Mouse (Mus musculus) liver, embryonic 16.5 days (tissue): ENCODE measurements around the gene Sgk1. TPM values are rescaled to one million over a fixed set of nuclear protein-coding genes. Genes with fewer than 3 reads are reported as not detected.
A peak's percentile ranks its signal among the peaks of the same experiment; 100 is the strongest.

Experiments
- ATAC-seq: fragments of 200-750 bp; cut with Nextera tagmentation; 2 replicates; pipeline ENCODE4 v1.8.0; 2017; ENCODE audit warnings: low read depth, mild to moderate bottlenecking, moderate number of reproducible peaks, moderate library complexity
- H3K27ac ChIP-seq: fragments of 300-500 bp; sonication (generic); 2 replicates; pipeline ENCODE4 v1.5.1; 2014; ENCODE audit warnings: mild to moderate bottlenecking, low read length
- H3K27me3 ChIP-seq: fragments of 300-500 bp; sonication (generic); 2 replicates; pipeline ENCODE4 v1.6.1; 2014; ENCODE audit warnings: low read depth, low read length, mixed read lengths; ENCODE audit not compliant: control insufficient read depth, insufficient read depth
- H3K36me3 ChIP-seq: fragments of 300-500 bp; sonication (generic); 2 replicates; pipeline ENCODE4 v1.6.1; 2014; ENCODE audit warnings: mild to moderate bottlenecking; ENCODE audit not compliant: control insufficient read depth, insufficient read depth
- H3K4me1 ChIP-seq: fragments of 300-500 bp; sonication (generic); 2 replicates; pipeline ENCODE4 v1.6.1; 2014; ENCODE audit warnings: low read depth, low read length, mixed read lengths; ENCODE audit not compliant: control insufficient read depth
- H3K4me2 ChIP-seq: fragments of 300-500 bp; sonication (generic); 2 replicates; pipeline ENCODE4 v1.6.1; 2014; ENCODE audit warnings: low read depth, low read length, mixed read lengths
- H3K4me3 ChIP-seq: fragments of 300-500 bp; sonication (generic); 2 replicates; pipeline ENCODE4 v1.5.1; 2014; ENCODE audit warnings: low read depth, mild to moderate bottlenecking, low read length
- H3K9ac ChIP-seq: fragments of 300-500 bp; sonication (generic); 2 replicates; pipeline ENCODE4 v1.6.1; 2014; ENCODE audit warnings: low read depth, low read length
- H3K9me3 ChIP-seq: fragments of 300-500 bp; sonication (generic); replicated peaks from 2 replicates; pipeline ENCODE4 v1.6.1; 2016; ENCODE audit warnings: low read length; ENCODE audit not compliant: control insufficient read depth
- WGBS: fragments of 180-500 bp; shearing (Covaris S2); extraction: QIAGEN DNeasy Blood & Tissue Kit; methylation state at CpG from one replicate; pipeline ENCODE4 v1.1.7; 2014; ENCODE audit not compliant: insufficient replicate concordance; 5-methylcytosine and 5-hydroxymethylcytosine counted together
- polyA plus RNA-seq: library from polyadenylated mRNA; unstranded; fragments of >200 nt; fragmentation: Nextera tagmentation; extraction: Ambion mirVana; gene quantifications from 2 replicates; pipeline ENCODE4 v1.2.1, GENCODE M21; 2015

Gene Sgk1
- polyA plus RNA-seq, 1 experiment from 2014 or later = 13.8 TPM

DNA sequence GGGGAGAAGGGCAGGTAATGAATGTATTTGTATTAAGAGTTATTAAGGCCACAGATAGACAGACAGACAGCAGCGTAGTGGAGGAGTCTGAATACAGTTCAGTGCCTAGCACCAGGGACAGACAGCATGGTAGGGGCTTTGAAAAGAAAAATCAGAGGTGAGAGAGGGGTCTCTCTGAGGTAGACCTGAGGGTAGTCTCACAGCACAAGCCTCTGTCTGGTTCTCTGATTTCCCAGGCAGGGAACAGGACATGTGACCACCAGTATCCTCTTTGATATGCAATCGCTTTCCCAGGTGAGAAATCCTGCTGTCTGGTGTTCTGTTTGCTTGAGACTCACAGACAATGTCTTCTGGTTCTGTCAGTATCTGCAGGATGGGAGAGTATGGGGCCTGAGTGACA is 52.8 kb downstream of the Sgk1 start:
- Histone ChIP-seq H3K4me1 (peaks cover 5% of the 10 kb centered on the region), H3K4me2 (no peak overlapping the region), H3K36me3 (no peaks in the 10 kb centered on the region), H3K9ac (no peak overlapping the region), H3K9me3 (no peaks in the 10 kb centered on the region), H3K4me3 (no peak overlapping the region), H3K27ac (no peak overlapping the region), H3K27me3 (no peaks in the 10 kb centered on the region)
- 74% methylated on average over 2 of the region's 2 CpGs for WGBS
- no peak for ATAC-seq

DNA sequence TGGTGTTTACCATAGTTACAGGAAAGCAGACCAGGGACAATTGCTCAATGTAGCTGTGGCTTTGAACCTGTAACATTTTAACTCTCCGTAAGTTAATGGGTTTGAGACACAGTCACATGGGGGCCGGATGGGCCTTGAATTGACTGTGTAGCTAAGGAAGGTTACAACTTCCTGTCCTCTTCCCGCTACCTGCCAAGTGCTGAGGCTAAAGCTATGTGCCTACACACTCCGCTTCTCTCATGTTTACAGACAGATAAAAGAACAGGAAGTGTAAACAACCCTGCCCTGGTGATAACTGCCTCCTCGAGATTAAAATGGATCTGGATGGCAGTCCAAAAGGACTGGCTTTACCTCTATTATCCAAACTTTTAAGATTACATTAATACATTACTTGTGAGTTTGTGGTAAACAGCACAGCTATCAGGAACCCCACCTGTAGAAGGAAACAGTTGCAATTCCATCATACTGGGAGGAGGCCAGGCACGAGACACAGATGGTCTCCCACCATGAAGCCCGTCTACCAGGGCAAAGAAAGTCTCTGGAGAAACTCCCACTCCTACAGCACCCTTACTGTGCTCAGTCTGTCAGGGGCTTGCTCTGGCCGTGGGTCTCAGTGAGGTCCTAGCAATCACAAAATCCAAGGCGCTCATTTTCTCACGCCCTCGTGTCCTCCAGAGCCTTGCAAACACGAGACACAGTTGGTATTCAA is 54.7 kb downstream of the Sgk1 start:
- no peaks in the 10 kb centered on the region for H3K27me3 ChIP-seq
- peak; percentile 62 for ATAC-seq
- H3K4me2 ChIP-seq = no peak overlapping the region
- H3K9me3 ChIP-seq = no peaks in the 10 kb centered on the region
- no peak overlapping the region for H3K4me3 ChIP-seq
- no peaks in the 10 kb centered on the region for H3K36me3 ChIP-seq
- H3K4me1 ChIP-seq = peaks cover 5% of the 10 kb centered on the region
- H3K27ac ChIP-seq = no peak overlapping the region
- WGBS = 28% methylated on average over 12 of the region's 12 CpGs
- no peak overlapping the region for H3K9ac ChIP-seq

DNA sequence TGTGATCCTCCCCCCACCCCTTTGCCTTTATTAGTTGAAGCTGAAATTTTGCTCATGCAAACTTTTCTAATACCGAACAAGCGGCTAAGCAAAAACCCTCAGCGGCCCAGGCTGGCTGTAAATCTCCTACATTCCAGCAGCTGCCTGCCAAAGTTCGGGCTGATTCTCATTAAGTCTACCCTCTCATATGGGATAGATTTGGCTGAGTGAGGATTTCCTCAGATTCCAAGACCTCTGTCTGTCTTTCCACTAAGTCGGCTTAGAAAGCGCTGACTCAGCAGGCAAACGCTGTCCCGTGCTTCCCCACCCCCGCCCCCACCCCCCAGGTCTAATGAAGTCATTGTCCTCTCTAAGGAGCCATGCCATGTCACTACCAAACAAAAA is 55.2 kb downstream of the Sgk1 start:
- Histone ChIP-seq H3K27ac (no peak overlapping the region), H3K27me3 (no peaks in the 10 kb centered on the region), H3K9ac (no peak overlapping the region), H3K9me3 (no peaks in the 10 kb centered on the region), H3K4me3 (no peak overlapping the region), H3K36me3 (no peaks in the 10 kb centered on the region), H3K4me1 (peaks cover 5% of the 10 kb centered on the region), H3K4me2 (no peak overlapping the region)
- ATAC-seq = no peak
- 33% methylated on average over 9 of the region's 9 CpGs for WGBS

DNA sequence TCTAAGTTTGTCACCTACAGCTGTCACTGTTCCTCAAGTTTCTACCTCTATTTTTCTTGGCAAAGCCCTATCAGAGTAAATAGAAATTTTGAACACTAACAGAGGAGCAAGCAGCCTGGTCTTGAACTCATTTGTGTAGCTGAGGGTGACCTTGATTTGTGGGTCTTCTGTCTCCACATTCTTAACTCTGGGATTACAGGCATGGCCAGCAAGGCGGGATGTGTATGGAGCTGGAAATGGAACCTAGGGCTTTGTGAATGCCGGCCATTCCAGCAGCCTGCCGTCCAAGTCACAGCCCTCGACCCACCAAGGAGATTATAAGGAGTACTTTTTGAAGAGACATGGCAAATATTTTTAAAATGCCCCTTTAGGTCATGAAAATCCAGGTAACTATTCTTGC is 56.2 kb downstream of the Sgk1 start:
- H3K4me2 ChIP-seq = no peak overlapping the region
- WGBS = 64% methylated on average over 4 of the region's 4 CpGs
- H3K36me3 ChIP-seq = no peaks in the 10 kb centered on the region
- no peak overlapping the region for H3K27ac ChIP-seq
- no peaks in the 10 kb centered on the region for H3K27me3 ChIP-seq
- no peak overlapping the region for H3K9ac ChIP-seq
- peaks cover 5% of the 10 kb centered on the region for H3K4me1 ChIP-seq
- no peak overlapping the region for H3K4me3 ChIP-seq
- H3K9me3 ChIP-seq = no peaks in the 10 kb centered on the region
- no peak for ATAC-seq

DNA sequence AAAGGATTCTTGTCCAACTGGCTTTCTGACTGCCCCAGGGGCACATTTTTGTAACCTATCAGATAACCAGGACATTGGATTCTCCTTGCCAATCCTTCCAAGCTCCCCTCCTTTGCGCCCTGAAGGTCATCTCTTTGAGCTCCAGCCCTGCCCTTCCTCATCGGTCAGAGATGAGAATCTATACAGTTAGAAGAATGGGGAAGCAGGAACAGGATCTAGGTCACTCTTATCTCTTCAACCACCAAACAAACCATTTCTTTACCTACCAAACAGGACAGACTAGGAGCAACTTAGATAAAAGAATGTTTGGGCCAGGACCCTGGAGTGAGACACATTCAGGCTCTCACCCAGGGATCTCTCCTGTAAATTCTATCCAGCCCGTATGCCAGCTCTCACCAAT is 59.3 kb downstream of the Sgk1 start:
- H3K4me3 ChIP-seq = no peak overlapping the region
- peaks cover 5% of the 10 kb centered on the region for H3K4me1 ChIP-seq
- H3K27me3 ChIP-seq = no peaks in the 10 kb centered on the region
- H3K27ac ChIP-seq = no peak overlapping the region
- no peaks in the 10 kb centered on the region for H3K36me3 ChIP-seq
- H3K9me3 ChIP-seq = no peaks in the 10 kb centered on the region
- H3K4me2 ChIP-seq = no peak overlapping the region
- ATAC-seq = no peak
- H3K9ac ChIP-seq = no peak overlapping the region
- WGBS = 20% methylated on average over 3 of the region's 3 CpGs

DNA sequence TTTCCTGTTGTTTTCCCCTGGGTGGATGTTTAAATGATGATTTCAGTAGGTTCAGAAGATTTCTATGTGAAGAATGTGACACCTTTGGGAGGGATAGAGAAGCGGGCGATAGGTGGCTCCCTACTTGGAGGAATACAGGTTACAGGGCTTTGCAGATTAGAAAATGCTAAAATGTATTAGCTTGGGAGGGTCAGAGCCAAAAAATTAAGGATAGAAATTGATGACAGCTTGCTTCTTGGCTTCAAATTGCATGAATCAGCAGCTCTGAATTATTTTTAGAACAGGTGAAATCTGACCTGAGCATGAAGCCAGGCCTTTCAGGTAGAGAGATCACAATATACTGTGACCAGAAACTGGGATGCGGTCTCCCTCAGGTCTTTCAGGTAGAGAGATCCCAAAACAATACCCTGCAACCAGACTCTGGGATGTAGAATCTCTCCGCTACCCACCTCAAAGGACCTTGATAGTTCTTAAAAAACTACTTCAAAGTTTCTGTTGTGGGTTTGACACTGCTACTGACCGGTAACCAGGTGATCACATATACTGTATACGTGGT is 61.2 kb downstream of the Sgk1 start:
- ATAC-seq = no peak
- Histone ChIP-seq H3K4me3 (no peak overlapping the region), H3K36me3 (no peaks in the 10 kb centered on the region), H3K9me3 (no peaks in the 10 kb centered on the region), H3K9ac (no peak overlapping the region), H3K27me3 (no peaks in the 10 kb centered on the region), H3K27ac (no peak overlapping the region), H3K4me2 (no peak overlapping the region), H3K4me1 (no peaks in the 10 kb centered on the region)
- WGBS = 74% methylated on average over 6 of the region's 6 CpGs

DNA sequence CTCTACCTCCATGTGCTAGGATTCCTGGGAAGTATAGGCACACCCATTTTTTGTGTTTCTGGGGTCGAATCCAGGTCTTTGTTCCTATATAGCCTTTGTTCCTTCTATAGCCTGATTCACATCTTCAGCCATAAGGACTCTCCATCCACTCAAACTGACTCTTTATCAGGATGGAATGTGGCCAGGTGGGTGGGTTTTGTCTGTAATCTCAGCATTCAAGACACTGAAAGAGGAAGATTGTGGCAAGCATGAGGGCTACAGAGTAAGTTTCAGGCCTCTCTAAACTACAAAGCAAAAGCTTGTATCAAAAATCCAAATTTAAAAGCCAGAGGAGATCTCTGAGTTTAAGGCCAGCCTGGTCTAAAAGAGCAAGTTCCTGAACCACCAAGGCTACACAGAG is 63.2 kb downstream of the Sgk1 start:
- no peak overlapping the region for H3K4me2 ChIP-seq
- no peaks in the 10 kb centered on the region for H3K4me1 ChIP-seq
- ATAC-seq = no peak
- H3K27ac ChIP-seq = no peak overlapping the region
- no peak overlapping the region for H3K9ac ChIP-seq
- no peaks in the 10 kb centered on the region for H3K36me3 ChIP-seq
- no peaks in the 10 kb centered on the region for H3K27me3 ChIP-seq
- H3K4me3 ChIP-seq = no peak overlapping the region
- no peaks in the 10 kb centered on the region for H3K9me3 ChIP-seq
- WGBS = 23% methylated on average over 1 of the region's 1 CpGs

DNA sequence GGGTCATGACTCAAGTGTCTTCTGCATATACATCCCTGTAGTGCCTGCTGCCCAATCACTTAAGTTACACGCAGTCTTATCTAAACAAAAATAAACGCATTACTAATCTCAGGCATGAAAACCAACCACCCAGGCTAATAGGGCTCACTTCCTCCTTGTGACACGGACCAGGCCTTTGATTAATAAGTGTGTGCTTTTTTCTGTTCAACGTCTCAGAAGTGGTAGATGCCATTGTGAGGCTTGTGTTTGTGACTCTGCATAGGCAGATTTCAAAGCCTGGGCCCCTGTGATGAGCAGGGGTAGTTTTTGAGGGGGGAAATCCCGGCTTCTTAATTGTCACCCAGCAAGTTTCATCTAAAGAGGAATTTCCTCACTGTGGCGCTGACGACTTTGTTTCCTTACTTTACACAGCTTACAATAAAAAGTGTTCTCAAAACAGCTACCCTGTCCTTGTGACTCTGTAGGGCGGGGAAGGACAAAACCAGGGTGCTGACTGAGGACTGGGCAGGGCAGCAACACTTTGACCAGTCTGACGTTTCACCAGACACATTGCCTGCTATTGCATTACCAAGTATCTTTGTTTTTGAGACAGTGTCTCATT is 64.9 kb downstream of the Sgk1 start:
- H3K4me2 ChIP-seq = no peak overlapping the region
- no peak for ATAC-seq
- no peaks in the 10 kb centered on the region for H3K9me3 ChIP-seq
- no peaks in the 10 kb centered on the region for H3K36me3 ChIP-seq
- no peak overlapping the region for H3K4me3 ChIP-seq
- H3K9ac ChIP-seq = no peak overlapping the region
- no peaks in the 10 kb centered on the region for H3K27me3 ChIP-seq
- WGBS = 33% methylated on average over 9 of the region's 9 CpGs
- H3K27ac ChIP-seq = no peak overlapping the region
- no peaks in the 10 kb centered on the region for H3K4me1 ChIP-seq

DNA sequence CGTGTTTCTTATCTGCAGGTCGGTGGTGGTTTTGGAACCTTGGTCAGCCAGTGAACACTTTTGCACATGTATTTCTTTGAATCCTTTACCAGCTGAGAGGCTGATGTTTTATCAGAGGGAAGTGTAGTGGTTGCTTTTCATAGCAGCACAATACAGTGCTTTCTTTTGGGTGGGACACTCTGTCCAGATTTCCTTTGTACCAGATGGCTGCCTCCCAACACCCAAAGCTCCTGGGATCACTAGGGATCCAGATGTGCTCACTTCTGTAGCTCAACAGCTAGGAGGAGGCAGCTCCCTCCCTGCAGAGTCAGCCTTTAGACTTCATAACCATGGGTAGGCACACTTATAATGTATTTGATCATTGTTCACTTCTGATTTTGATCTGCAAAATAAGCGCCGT is 70.5 kb downstream of the Sgk1 start:
- no peaks in the 10 kb centered on the region for H3K36me3 ChIP-seq
- H3K4me3 ChIP-seq = no peak overlapping the region
- no peaks in the 10 kb centered on the region for H3K9me3 ChIP-seq
- no peak overlapping the region for H3K4me2 ChIP-seq
- 64% methylated on average over 4 of the region's 4 CpGs for WGBS
- H3K27me3 ChIP-seq = no peaks in the 10 kb centered on the region
- H3K9ac ChIP-seq = no peak overlapping the region
- ATAC-seq = no peak
- no peak overlapping the region for H3K27ac ChIP-seq
- H3K4me1 ChIP-seq = no peaks in the 10 kb centered on the region
